Mouse (Mus musculus) kidney, postnatal 4 days (tissue): ENCODE measurements around the gene Srgap2.

ENCODE experiments used
- DNase-seq, 2 experiments: peaks; one replicate each; pipeline ENCODE4 v3.0.0; 2021; ENCODE audit warnings: mixed read lengths in 2 of 2

Gene Srgap2

DNA sequence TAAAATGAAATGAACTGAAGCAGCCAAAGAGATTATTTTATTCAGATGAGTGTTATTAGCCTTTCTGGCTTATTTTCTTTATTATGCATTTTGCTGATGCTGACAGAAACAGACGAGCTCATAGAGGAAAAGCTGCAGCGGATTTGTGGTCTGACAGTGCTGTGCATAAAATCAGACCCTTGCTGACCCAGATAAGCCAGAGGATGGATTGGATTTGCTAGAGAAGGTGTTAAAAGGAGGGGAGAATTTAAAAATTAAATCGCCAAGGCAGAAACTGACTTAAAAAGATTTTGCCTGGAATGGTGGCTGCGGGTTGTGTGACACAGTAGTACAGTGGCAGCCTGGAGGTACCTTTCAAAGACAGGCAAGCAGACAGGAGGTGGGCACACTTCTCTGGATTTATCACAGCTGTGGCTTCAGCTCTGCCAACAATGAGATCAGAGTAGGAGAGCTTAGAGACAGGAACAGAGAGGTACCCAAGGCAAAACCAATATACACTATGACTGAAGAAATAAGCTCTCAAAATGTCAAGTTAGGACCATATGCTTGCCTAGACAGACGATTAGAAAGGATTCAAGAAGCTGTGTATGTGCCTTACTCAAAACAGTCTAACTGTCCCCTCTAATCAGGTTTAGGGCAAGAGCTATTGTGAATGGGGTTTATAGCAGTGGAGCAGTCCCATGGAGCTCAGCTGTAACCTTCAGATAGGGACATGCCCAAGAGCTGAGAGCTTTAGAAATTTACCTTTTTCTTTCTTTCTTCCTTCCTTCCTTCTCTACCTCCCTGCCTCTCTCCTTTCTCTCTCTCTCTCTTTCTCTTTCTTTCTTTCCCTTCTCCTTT is 109.1 kb downstream of the Srgap2 start:
- no peak for DNase-seq

DNA sequence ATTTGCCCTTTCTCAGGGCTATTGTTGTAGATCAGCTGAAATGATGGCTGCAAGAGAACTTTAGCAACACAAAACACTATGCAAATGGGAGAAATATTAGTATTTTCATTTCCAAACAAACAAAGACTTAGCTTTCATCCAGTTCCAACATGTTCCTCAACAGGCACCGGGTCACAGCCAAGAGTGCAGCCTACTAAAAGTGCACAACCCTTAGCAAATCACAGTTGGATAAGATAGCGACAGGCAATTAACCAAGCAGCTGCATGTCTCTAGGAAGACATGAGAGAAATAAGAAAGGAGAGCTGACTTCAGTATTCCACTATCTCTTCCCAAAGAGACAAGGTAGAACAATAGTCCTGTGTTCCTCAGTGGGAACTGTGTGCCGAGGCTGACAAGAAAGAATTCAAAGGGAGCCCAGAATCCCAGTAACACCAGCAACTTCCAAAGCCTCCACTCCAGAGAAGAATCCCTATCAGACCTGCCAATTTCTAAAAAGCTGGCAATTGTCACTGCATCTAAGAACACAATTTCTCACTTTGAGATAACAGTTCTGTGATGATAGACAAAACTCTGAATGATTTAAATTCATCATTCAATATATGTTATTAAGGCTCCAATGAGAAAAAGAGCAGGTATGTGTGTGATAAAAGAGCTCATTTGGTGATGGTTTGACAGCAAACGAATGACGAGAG is 109.9 kb downstream of the Srgap2 start:
- DNase-seq = peak in 1 of 2 experiments; percentile 20

DNA sequence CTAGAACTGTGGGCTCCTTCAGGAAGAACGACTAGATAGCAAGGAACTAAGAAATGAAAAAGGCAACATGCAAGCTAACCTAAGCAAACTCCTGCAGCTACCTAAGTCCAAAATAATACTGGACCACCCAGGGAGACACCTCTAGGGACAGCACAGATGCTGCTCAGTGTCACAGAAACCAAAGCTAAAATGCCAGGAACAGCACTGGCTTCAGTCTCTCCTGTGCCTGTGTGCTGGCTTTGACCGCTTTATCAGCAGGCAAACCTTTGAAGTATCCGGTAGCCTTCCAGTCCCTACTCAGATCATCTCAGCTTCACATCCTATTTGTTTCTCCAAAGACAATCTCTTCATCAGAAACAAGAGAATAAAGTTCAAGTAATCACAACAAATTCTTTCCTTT is 123.6 kb downstream of the Srgap2 start:
- no peak for DNase-seq

DNA sequence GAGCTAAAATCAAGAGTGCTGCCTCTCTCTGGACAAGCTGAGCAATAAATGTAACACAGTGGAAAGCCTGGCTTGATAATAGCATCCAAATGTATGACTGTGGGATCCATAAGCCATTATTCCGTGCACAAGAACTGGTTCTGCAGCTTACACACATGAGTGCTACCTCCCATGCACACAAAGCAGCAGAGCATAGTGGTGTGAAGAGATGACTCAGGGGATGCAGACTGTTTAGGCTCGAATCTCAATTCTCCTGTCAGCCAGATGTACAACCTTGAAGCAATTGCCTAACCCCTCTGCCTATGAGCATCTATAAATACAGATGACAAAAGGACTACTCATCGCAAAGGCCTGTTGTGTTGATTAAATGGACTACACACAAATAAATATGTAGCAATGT is 126.3 kb downstream of the Srgap2 start:
- no peak for DNase-seq

DNA sequence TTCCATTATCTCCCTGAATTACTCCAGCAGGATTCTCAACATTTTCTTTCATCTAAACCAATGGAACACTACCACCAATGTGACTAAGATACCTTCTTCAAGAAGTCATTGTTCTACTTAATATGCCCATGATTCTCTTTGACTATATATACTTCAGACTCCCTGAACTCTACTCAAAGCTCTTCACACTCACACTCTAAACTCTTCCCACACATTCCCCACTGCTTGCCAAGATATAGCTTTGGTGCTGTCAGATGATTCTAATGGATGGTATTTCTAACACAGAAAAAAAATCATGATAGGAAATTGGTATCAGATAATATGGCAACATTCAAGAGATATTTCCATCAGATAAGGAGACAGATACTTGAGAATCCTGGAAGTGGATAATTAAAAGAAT is 129.0 kb downstream of the Srgap2 start:
- DNase-seq = no peak

DNA sequence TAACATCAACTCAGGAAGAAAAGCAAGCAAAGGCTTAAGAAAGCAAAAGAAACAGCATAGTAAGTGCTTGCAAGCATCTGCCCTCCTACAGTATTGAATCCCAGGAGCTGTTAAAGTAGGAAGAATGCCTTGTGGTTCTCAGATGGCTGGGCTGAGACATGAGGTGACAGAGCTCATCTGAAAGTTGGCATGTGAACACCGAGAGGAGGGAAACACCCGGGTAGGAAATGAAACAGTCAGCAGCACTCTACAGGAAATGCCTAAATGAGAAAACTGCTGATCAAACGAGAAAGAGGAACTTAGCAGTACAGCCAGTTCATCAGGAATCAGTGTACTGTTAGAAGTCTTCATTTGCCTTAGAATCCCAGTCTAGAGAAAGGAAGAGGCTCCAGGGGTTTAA is 142.7 kb downstream of the Srgap2 start:
- peak in 1 of 2 experiments; percentile 12 for DNase-seq

DNA sequence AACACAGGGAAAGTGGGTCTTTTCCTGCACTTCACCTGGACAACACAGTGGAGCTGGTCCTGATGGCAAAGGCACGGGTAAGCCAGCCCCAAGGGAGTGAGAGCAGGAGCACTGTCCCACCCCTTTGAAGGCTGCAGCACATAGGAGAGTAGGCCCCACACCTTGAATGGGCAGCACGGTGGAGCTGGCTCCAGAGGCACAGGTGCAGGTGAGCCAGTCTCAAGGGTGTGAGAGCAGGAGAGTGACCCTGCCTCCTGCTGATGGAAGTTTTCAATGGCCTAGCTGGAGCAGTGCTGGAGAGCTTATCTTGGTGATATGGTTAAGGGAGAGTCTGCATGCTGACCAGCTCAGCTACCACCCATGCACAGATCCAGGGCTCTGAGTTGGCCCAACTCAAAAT is 145.0 kb downstream of the Srgap2 start:
- DNase-seq = no peak

DNA sequence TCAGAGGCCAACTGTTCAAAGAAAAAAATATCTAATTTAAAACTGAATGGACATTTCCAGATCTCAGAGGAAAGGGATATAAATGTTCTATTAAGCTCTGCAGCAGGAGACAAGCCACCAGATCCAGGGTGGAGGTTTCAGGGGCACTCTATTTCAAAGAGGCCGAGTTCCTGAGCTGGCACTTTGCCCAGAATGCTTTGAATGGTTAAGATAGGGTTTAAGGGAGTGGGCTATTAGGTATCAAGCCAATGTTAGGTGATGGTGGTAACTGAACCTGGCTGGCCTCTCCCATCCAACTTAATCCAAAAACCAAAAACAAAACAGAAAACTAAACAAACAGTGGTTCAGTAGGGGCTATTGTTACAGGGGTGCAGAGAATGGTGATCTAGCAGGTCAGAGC is 146.9 kb downstream of the Srgap2 start:
- DNase-seq = peak; percentile 40 to 48

DNA sequence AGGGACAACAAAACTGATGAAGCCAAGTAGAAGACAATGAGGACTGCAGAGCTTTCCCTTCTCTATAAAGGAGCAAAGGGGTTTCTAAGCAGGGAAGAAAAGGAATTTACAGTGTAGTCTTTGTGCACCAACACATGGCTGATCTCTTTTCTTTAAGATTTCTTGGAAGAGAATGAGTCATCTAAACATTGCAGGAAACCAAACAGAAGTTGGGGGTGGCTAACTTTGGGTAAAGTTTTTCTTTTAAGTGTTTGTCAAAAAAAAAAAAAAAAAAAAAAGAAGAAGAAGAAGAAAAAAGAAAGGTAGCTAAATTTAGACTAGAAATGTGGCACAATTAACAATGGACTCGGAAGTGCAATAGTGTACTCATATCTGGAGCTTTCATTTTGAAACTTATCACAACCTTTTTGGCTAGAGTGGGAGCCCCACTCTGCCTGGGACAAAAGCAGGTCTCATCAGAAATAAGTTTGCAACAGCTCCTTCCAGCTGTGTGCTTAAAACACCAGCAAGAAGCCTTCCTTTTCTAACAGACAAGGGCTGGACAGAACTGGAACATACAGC is 148.2 kb downstream of the Srgap2 start:
- no peak for DNase-seq

DNA sequence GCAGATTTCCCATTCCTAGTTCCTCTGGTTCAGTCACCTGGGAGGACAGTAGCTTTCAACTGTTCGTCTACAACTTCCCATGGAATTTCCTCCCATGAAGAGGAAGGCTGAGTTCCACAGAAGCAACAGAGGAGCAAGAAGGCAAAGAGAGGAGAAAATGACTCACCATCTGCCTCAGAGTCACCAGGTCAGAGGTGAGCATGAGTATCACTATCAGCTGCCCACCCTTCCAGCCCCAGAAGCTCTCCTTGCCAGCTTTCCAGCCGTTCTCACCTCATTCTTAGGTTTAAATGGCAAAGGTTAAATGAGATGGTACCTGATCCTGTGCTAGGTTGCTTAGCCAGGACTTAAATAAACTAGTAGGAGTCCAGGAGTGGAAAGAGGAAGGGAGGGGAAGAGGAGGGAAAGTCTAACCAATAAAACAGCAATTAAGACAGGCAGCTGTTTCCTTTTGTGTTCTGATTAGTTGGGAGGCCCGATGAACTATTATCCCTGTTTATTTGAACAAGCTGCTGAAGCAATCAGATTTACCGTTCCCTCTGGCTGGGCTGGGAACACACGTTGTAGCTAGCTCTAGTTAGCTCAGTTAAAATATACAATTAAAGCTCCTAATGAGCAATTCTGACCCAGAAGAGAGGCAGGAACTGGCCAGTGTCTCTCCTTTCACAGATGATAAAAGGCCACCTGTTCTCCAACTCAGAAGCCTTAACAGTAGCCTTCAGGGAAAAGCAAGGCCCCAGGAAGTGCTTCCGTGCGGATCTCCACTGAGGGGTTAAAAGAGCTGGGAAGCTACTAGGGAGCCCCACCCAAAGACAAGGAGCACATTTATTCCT is 148.9 kb downstream of the Srgap2 start:
- DNase-seq = peak in 1 of 2 experiments; percentile 16

DNA sequence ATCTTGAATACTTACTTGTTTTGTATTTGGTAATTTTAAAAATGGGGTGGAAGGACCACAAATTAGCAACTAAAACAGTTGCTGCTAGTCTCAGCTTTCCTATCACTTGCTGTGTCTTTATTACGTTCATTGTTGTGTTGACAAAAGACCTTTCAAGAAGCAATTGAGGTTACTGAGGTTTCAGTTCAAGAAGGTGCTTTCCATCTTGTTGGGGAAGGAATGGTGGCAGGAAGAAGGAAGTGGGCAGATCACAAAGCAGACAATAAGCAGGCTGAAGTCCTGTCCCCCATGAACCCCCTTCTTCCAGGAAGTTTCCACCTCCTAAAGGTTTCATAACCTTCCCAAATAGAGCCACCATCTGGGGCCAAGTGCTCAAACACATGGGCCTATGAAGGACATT is 161.3 kb downstream of the Srgap2 start:
- no peak for DNase-seq

DNA sequence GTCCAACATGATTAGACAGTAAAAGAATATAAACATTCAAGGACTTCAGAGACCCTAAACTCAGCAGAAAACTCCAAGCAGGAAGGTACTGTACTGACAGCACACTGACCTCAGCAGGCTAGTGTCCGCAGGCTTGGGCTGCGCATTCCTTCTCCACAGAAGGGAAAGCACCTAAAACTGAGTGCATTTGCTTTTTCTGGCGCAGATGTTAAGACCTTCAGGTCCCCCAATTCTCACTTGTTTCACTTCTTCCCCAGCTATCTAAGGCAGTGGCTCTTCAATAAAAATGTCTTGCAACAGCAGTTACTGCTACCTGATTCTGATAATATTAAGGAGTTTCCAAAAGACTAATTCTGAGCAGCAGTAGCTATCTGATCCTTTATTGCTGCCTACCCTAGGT is 162.7 kb downstream of the Srgap2 start:
- no peak for DNase-seq

DNA sequence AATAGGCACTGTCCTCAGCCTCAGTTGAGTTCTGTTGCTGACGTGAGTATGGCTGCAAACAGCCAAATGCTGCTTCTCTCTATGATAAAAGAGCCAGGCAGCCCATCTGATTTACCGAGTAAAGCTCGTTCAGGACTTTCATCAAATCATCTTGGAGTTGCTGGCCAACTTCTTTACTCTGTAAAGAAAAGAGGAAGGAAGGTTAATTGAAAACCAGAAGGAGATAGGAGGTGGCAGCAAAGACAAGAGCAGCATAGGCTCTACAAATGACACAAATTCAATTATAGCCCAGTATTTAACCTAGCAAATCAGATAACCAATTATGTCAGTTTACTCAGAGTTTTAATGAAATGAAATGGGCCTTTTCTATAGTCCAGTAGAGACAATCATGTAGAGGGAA is 163.3 kb downstream of the Srgap2 start:
- no peak for DNase-seq

DNA sequence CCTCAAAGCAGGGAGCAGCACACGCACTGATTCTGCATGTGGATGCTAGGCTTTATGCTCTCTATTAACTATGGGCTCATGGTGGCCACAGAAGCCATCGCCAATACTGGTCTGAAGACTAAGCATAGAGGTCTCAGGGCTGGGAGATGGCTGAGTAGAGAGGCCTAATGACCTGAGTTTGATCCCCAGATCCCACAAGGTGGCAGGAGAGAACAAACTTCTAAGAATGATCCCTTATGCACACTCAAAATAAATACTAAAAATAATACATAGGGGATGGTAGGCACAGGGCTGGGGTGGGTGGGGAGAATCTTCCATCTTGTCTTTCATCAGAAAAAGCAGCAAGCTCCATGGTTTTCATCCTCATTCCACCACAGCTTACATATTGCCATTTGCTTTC is 165.1 kb downstream of the Srgap2 start:
- DNase-seq = peak in 1 of 2 experiments; percentile 10

DNA sequence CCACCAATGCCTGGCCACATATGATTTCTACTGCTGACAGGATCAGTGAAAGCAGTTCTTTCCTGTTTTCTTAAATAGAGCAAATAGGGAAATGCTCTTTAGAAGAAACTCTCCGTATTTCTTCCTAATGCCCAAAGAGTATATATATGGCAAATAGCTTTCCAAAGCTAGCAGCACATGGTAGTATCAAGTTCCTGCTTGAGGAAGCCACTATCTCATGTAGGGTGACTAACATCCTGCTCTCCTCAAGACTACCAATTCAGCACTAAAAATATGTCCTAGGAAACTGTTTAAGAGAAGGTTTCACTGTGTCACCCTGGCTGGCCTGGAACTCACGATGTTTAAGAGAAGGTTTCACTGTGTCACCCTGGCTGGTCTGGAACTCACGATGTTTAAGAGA is 166.4 kb downstream of the Srgap2 start:
- no peak for DNase-seq

DNA sequence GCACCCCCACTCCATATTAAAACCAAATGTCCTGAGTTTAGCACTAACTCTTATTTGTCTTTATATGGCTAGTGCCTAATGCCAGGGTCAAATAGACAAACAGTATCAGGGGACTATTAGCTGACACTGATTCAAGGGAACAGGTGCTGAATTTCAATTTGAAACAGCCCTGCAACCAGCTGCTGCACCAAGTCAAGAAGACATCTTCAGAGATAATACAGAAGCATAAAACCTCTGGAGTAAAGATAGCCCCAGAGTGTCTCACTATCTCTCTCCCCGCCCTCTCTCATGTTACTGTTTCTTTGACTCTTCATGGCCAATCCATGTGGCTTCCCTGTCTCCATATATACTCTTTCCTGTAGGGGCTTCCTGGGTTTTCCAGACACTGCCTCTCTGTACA is 167.5 kb downstream of the Srgap2 start:
- no peak for DNase-seq

DNA sequence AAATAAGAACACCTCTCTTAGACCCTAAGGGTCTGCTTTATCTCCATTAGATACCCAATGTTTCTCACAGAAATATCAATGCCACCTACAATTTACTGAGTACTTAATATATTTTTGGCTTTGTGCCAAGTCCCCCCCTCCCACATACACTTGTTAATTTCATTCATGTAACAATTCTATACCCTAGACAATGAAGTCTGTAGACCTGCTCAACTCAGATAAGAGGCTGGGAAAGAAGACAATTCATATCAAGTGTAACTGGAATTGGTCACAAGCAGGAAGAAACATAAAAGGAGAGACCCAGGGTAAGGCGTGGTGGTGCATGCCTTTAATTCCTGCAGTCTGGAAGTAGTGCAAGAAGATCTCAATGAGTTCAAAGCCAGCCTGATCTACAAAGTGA is 169.9 kb downstream of the Srgap2 start:
- no peak for DNase-seq

DNA sequence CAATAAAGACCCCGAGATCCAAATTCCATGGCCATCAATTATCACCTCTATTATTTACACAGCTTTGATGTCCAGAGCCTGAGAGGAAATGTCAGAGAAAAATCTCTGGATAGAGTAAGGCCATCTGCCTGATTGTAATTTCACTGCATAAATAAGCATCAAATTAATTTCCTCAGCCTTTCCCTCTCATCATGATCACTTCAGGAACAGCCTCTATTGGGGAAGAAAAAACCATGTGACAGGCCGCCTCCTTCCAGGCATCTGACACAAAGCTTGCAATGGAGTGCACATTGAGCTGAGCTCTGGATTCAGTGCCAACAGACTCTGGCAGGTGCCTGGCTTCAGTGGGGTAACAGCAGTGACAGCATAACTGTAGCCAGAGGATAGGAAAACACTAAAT is 175.7 kb downstream of the Srgap2 start:
- peak; percentile 24 to 46 for DNase-seq

DNA sequence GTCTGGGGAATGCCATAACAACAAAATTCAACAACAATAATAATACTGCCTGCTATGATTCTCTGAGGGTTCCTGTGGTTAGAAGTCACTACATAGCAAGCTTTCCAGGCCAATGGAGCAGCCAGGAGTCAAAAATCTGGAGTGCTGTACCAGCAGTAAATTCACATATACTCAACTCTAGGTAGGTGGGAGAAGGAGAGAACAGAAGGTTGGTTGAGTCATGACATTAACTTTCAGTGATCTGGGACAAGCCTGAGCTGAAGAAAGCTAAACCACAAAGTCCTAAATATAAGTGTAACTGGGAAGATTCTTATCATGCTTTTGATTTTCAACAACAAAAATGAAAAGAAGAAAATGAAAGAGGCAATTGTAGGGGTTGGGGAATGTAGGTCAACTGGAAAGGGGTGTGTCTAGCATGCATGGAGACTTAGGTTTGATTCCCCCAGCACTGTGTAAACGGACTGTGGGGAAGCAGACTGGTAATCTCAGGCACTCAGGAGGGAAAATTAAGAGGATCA is 177.1 kb downstream of the Srgap2 start:
- DNase-seq = no peak

DNA sequence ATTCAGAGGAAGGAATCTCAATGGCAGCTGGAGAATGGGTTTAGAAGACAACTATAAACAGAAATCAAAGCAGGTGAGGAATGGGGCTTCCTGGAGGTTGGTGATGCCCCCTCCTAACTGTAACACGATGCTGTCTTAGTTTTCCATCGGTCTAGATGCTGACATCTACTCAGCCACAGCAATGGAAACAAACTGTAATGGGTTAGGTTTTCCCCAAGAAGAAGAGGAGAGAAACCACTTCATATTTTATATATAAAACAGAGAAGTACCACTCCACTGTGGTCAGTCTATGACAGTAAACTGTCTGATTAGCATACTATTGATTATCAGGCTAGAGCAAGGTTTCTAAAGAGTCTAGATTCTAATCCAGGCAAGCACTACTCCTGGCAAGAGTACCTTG is 179.4 kb downstream of the Srgap2 start:
- DNase-seq = no peak

DNA sequence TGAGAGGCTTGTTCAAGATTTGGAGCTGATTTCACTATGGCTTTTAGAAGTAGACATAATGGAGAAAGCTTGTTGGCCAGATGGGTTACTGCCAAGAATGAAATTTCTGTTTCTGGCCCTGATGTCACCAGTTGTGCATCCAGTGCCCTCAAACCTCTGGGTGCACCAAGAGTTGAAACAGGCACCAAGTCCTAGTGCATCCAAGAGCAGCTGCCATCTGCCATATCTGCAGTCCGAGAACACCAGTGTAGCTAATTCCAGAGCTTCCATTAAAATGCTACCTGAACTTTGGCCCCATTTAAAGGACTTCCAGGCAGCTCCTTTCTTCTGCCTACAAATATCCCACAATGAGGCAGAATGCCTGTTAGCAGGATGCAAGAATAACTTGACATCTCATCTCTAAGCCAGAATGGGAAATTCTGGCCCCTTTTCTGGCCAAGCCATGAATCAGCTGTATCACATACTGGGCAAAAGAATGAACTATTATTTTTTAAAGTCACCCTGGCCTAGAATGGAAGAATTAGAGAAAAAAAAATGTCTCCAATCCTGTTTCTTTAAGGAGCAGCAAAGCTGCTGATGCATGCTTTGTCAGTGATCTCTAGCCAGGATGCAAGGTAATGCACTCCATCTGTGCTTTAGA is 180.1 kb downstream of the Srgap2 start:
- no peak for DNase-seq
